8 mouse cellular contexts compared by ENCODE assay signal in the genomic region with DNA sequence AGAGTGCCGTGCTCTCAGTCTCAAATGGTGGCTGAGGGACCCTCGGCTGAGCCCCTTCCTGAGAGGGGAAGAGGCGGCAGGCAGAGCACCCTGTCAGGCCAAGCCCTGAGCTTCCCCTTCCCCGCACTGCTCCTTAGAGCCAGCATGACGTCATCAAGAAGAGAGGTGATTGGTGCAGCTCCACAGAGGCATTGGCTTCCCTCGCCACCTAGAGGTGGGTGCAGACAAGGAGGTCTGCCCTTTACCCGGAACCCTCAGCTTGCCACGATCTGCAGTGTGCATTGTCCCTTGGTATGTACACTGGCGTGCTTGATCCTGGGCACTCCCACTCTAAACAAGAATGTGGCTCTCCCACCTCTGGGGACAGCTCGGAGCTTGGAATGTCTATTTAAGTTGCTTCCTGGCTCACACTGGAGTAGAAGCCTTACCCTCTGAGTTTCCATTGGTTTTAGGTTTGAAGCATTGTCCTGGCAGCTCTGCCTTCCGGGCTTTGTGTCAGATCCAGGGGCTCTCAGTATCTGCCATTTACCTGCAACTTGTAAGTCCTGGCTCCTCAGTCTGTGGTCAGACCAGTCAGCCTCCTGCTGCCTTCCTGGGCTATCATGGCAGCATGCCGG.
DNase-seq lines count a peak whose midpoint lies in the region; ATAC-seq and TF ChIP-seq lines count a peak whose summit lies in the region.

No protein-coding gene starts in this region.

- no peak overlapping the region; the same call in 1 of the 2 replicates for H3K4me3 ChIP-seq in layer of hippocampus, adult 2 months
- no peak overlapping the region for H3K4me3 ChIP-seq in lung, adult 2 months (replicated peaks; ENCODE audit: extremely low read depth, low read depth, low read length)
- no peak overlapping the region for H3K4me3 ChIP-seq in neural tube, embryonic 15.5 days (replicated peaks)

- H3K4me2 ChIP-seq in neural tube, embryonic 15.5 days: peak overlapping the region; percentile 45

- no peaks in the 10 kb centered on the region for H3K27me3 ChIP-seq in neural tube, embryonic 15.5 days (replicated peaks)

- H3K9ac ChIP-seq in neural tube, embryonic 15.5 days (replicated peaks): no peak overlapping the region

- peak overlapping the region; percentile 73 for H3K27ac ChIP-seq in layer of hippocampus, adult 2 months
- H3K27ac ChIP-seq in neural tube, embryonic 15.5 days (replicated peaks): peak overlapping the region; percentile 70

- ATAC-seq in neural tube, embryonic 15.5 days (ENCODE audit: low FRiP score): peak; percentile 85

- H3K36me3 ChIP-seq in neural tube, embryonic 15.5 days: no peaks in the 10 kb centered on the region

- peaks cover 64% of the 10 kb centered on the region for H3K4me1 ChIP-seq in lung, adult 2 months (ENCODE audit: control insufficient read depth, insufficient read depth, low read length)
- H3K4me1 ChIP-seq in neural tube, embryonic 15.5 days: peaks cover 58% of the 10 kb centered on the region

- TF ChIP-seq POLR2A in lung, adult 2 months (IDR thresholded peaks at IDR 0.05; ENCODE audit: borderline replicate concordance, extremely low read depth, low read depth, low read length): peak; percentile 46; the same call in 1 of the 2 replicates

- WGBS in lung, adult 2 months: 7% methylated on average over 12 of the region's 12 CpGs
- 15% methylated on average over 12 of the region's 12 CpGs for WGBS in neural tube, embryonic 15.5 days

- no peaks in the 10 kb centered on the region for H3K9me3 ChIP-seq in neural tube, embryonic 15.5 days (replicated peaks)

- DNase-seq in layer of hippocampus, adult 2 months (ENCODE audit: low spot score in 2 of 2): peak in 1 of 2 experiments; percentile 55
- no peak for DNase-seq in layer of hippocampus, postnatal 36 days
- DNase-seq in c-Kit-positive CD71-positive TER-119-positive erythroid progenitor cells, embryonic 14.5 days (ENCODE audit: low spot score): peak; percentile 63
- peak; percentile 72 to 74 for DNase-seq in heart, adult 9 months (ENCODE audit: low spot score in 2 of 2)
- DNase-seq in kidney, adult 8-10 months: peak; percentile 70 to 75
- DNase-seq in lung, adult 2 months: peak; percentile 66
- DNase-seq in thymus, postnatal 36 days: peak; percentile 82 to 91

- TF ChIP-seq CTCF in layer of hippocampus, adult 2 months (conservative IDR thresholded peaks at IDR 0.05): peak; percentile 74
- peak; percentile 83 for TF ChIP-seq CTCF in lung, adult 2 months (IDR thresholded peaks at IDR 0.05; ENCODE audit: insufficient read depth, low read length)

Comparison
In these comparisons a context has a peak if more than half of its experiments do, and no peak if none do; other contexts are left out.
1. DNase-seq: peak in c-Kit-positive CD71-positive TER-119-positive erythroid progenitor cells, embryonic 14.5 days (single experiment), heart, adult 9 months (2 of 2), kidney, adult 8-10 months (2 of 2), lung, adult 2 months (single experiment) and thymus, postnatal 36 days (2 of 2); none in layer of hippocampus, postnatal 36 days (0 of 2).